Mouse (Mus musculus) cerebellum, postnatal 4 days (tissue): ENCODE measurements around the gene Zfp1.

Source experiments
- DNase-seq, 2 experiments: peaks; one replicate each; pipeline ENCODE4 v3.0.0; 2022; ENCODE audit warnings: low spot score in 2 of 2, mixed read lengths in 1 of 2

Zfp1 gene

GRCm38 (mm10) chr8:111676237-111676636 lies 33.0 kb downstream of the Zfp1 start:
- no peak for DNase-seq

- peak in 1 of 2 experiments; percentile 63 for DNase-seq
These were observed 34.9 kb downstream of the Zfp1 start for GRCm38 (mm10) chr8:111678111-111678510.

GRCm38 (mm10) chr8:111678848-111679247 lies 35.6 kb downstream of the Zfp1 start:
- DNase-seq, result no peak

GRCm38 (mm10) chr8:111680423-111681028 lies 37.3 kb downstream of the Zfp1 start:
- peak in 1 of 2 experiments; percentile 34 for DNase-seq

GRCm38 (mm10) chr8:111681153-111681552 lies 38.0 kb downstream of the Zfp1 start:
- no peak for DNase-seq

- no peak for DNase-seq
These were observed 39.3 kb downstream of the Zfp1 start for GRCm38 (mm10) chr8:111682521-111682920.

GRCm38 (mm10) chr8:111686881-111687280 lies 43.7 kb downstream of the Zfp1 start:
- DNase-seq, result no peak

GRCm38 (mm10) chr8:111690960-111691445 lies 47.8 kb downstream of the Zfp1 start, which contains the start of gene Ctrb1:
Gene Ctrb1 (minus strand): TSS chr8:111691010.
- no peak for DNase-seq

GRCm38 (mm10) chr8:111693261-111693741 lies 50.1 kb downstream of the Zfp1 start:
- DNase-seq, result no peak

GRCm38 (mm10) chr8:111695441-111695840 lies 52.2 kb downstream of the Zfp1 start:
- no peak for DNase-seq

- DNase-seq, result no peak
These were observed 54.5 kb downstream of the Zfp1 start for GRCm38 (mm10) chr8:111697655-111698054.

GRCm38 (mm10) chr8:111699035-111699434 lies 55.8 kb downstream of the Zfp1 start:
- DNase-seq, result no peak

GRCm38 (mm10) chr8:111700201-111700600 lies 57.0 kb downstream of the Zfp1 start:
- DNase-seq, result no peak

GRCm38 (mm10) chr8:111700740-111701139 lies 57.5 kb downstream of the Zfp1 start:
- DNase-seq, result no peak

- DNase-seq, result no peak
These were observed 58.2 kb downstream of the Zfp1 start for GRCm38 (mm10) chr8:111701380-111701779.

- DNase-seq, result no peak
These were observed 61.4 kb downstream of the Zfp1 start for GRCm38 (mm10) chr8:111704585-111704984.

- no peak for DNase-seq
These were observed 62.0 kb downstream of the Zfp1 start for GRCm38 (mm10) chr8:111705222-111705621.

GRCm38 (mm10) chr8:111705699-111706098 lies 62.5 kb downstream of the Zfp1 start:
- no peak for DNase-seq

- DNase-seq, result no peak
These were observed 65.1 kb downstream of the Zfp1 start for GRCm38 (mm10) chr8:111708265-111708664.

- no peak for DNase-seq
These were observed 66.0 kb downstream of the Zfp1 start for GRCm38 (mm10) chr8:111709223-111709622.

- DNase-seq, result no peak
These were observed 67.7 kb downstream of the Zfp1 start for GRCm38 (mm10) chr8:111710777-111711485.

- no peak for DNase-seq
These were observed 68.9 kb downstream of the Zfp1 start for GRCm38 (mm10) chr8:111712135-111712534.

- peak; percentile 57 to 69 for DNase-seq
These were observed 69.4 kb downstream of the Zfp1 start for GRCm38 (mm10) chr8:111712588-111712987.
